24 mouse cellular contexts compared by ENCODE assay signal in the genomic region with DNA sequence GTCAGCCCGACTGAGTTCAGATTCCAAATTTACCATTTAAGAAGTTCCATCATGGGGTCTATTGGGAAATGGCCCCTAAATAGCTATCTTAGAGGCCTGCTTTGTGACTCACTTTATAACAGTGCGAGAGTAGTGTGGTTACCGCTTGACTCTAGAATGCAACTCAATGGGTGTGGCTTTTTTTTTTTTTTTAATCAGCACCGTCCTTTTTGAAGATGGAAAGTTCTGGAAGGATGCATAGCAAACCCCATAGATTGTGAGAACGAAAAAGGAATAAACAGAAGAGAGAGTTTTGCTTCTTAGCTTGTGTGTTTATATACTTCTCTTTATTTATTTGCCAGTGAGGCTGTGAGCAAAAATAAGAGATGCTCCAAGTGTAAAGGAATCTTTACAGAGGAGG. TPM values are rescaled to one million over a fixed set of nuclear protein-coding genes. Genes with fewer than 3 reads are reported as not detected.
A peak's percentile ranks its signal among the peaks of the same experiment; 100 is the strongest.
DNase-seq lines count a peak whose midpoint lies in the region; ATAC-seq and TF ChIP-seq lines count a peak whose summit lies in the region.
"Had no signal": no experiment of that assay in that cellular context is flagged by ENCODE, and none has a peak within 500 bp of the region (broad histone marks: within the 10 kb centered on the region; RNA-seq: fewer than 3 reads in every experiment).

No protein-coding gene starts in this region.

- 72% methylated on average over 5 of the region's 5 CpGs for WGBS in heart, embryonic 11.5 days (ENCODE audit: insufficient replicate concordance)
- WGBS in heart, embryonic 10.5 days: 78% methylated on average over 5 of the region's 5 CpGs
- 24% methylated on average over 5 of the region's 5 CpGs for WGBS in liver, embryonic 12.5 days (ENCODE audit: insufficient replicate concordance)

- peak overlapping the region; percentile 27 for H3K4me2 ChIP-seq in heart, embryonic 11.5 days
- peak overlapping the region; percentile 90 for H3K4me2 ChIP-seq in liver, embryonic 12.5 days
- H3K4me2 ChIP-seq in myocyte (ENCODE audit: low read depth): no peak overlapping the region
- H3K4me2 ChIP-seq: forebrain, embryonic 12.5 days; midbrain, embryonic 11.5 days had no signal

- no peak for DNase-seq in heart, embryonic 10.5 days (ENCODE audit: low spot score)
- DNase-seq in c-Kit-negative CD71-positive TER-119-positive erythroid progenitor cells, embryonic 14.5 days (ENCODE audit: low read depth, low spot score): peak; percentile 68
- DNase-seq in thymus, postnatal 36 days: no peak
- DNase-seq in urinary bladder, adult 18-20 months (ENCODE audit: low spot score in 2 of 2): no peak
- DNase-seq: adrenal gland, postnatal 36 days; cerebellum, adult 11-12 months; cerebellum, postnatal 10 days; heart, postnatal 10 days; kidney, postnatal 4 days; thymus, adult 2 months had no signal

- H3K9me3 ChIP-seq in heart, embryonic 11.5 days (replicated peaks; ENCODE audit: control insufficient read depth, low read length): no peaks in the 10 kb centered on the region
- H3K9me3 ChIP-seq in heart, embryonic 10.5 days: no peaks in the 10 kb centered on the region
- no peaks in the 10 kb centered on the region for H3K9me3 ChIP-seq in liver, embryonic 12.5 days (replicated peaks)
- H3K9me3 ChIP-seq: embryonic facial prominence, embryonic 10.5 days; forebrain, embryonic 12.5 days had no signal

- no peaks in the 10 kb centered on the region for H3K36me3 ChIP-seq in heart, embryonic 11.5 days (ENCODE audit: control insufficient read depth, insufficient read depth, low read length)
- peaks cover 7% of the 10 kb centered on the region for H3K36me3 ChIP-seq in heart, embryonic 10.5 days
- H3K36me3 ChIP-seq in liver, embryonic 12.5 days: peaks cover 21% of the 10 kb centered on the region
- no peaks in the 10 kb centered on the region for H3K36me3 ChIP-seq in myocyte (ENCODE audit: control insufficient read depth, insufficient read depth)

- no peak for TF ChIP-seq POLR2A in myocyte (IDR thresholded peaks at IDR 0.05; ENCODE audit: insufficient read length, low read depth)

- H3ac ChIP-seq in myocyte (ENCODE audit: control insufficient read depth, insufficient read length): no peak overlapping the region

- H3K4me1 ChIP-seq in heart, embryonic 11.5 days (ENCODE audit: control insufficient read depth, insufficient read depth, low read length): peaks cover 20% of the 10 kb centered on the region
- H3K4me1 ChIP-seq in heart, embryonic 10.5 days: peaks cover 39% of the 10 kb centered on the region
- H3K4me1 ChIP-seq in liver, embryonic 12.5 days: peaks cover 86% of the 10 kb centered on the region

- no peak for ATAC-seq in heart, embryonic 11.5 days (replicated peaks; ENCODE audit: insufficient number of reproducible peaks, low FRiP score, low TSS enrichment)
- no peak for ATAC-seq in liver, embryonic 12.5 days
- ATAC-seq: hindbrain, postnatal 0 days; intestine, postnatal 0 days; Patski had no signal

- no peaks in the 10 kb centered on the region for H3K27me3 ChIP-seq in heart, embryonic 11.5 days (ENCODE audit: control insufficient read depth, insufficient read depth, low read length)
- H3K27me3 ChIP-seq in heart, embryonic 10.5 days (ENCODE audit: insufficient read depth, poor library complexity, severe bottlenecking): no peaks in the 10 kb centered on the region
- H3K27me3 ChIP-seq in liver, embryonic 12.5 days (replicated peaks): no peaks in the 10 kb centered on the region
- H3K27me3 ChIP-seq in myocyte (ENCODE audit: control insufficient read depth, insufficient read depth, insufficient read length): no peaks in the 10 kb centered on the region
- H3K27me3 ChIP-seq: Patski had no signal

- peaks cover 23% of the 10 kb centered on the region for H3K79me2 ChIP-seq in myocyte (ENCODE audit: control insufficient read depth, insufficient read depth)

- peak overlapping the region; percentile 55; the same call in 1 of the 2 replicates for H3K27ac ChIP-seq in heart, embryonic 11.5 days (ENCODE audit: low read depth, low read length)
- no peak overlapping the region for H3K27ac ChIP-seq in heart, embryonic 10.5 days
- H3K27ac ChIP-seq in liver, embryonic 12.5 days: peak overlapping the region; percentile 98
- H3K27ac ChIP-seq: embryonic facial prominence, embryonic 10.5 days; forebrain, embryonic 12.5 days; hindbrain, postnatal 0 days; macrophage; stomach, postnatal 0 days had no signal

- no peak overlapping the region for H3K4me3 ChIP-seq in heart, embryonic 11.5 days (ENCODE audit: low read depth, low read length)
- H3K4me3 ChIP-seq in heart, embryonic 10.5 days: no peak overlapping the region
- H3K4me3 ChIP-seq in liver, embryonic 12.5 days: peak overlapping the region; percentile 38
- no peak overlapping the region for H3K4me3 ChIP-seq in myocyte
- H3K4me3 ChIP-seq: embryonic facial prominence, embryonic 10.5 days; forebrain, embryonic 12.5 days had no signal

- H3K9ac ChIP-seq in heart, embryonic 11.5 days (ENCODE audit: low read depth, low read length): no peak overlapping the region
- peak overlapping the region; percentile 70 for H3K9ac ChIP-seq in liver, embryonic 12.5 days
- H3K9ac ChIP-seq: forebrain, embryonic 12.5 days had no signal

TF ChIP-seq in myocyte, 11 proteins besides CTCF, POLR2A, EP300 and RAD21:
- TF ChIP-seq MYOG (IDR thresholded peaks at IDR 0.05; ENCODE audit: control insufficient read depth in 1 of 3, insufficient read depth in 1 of 3, insufficient read length in 2 of 3, low read depth in 2 of 3): no peak
- 0 out of 2 replicates have a peak, but pooled peaks have one; percentile 5 for TF ChIP-seq CEBPB (IDR thresholded peaks at IDR 0.05; ENCODE audit: insufficient read depth, poor library complexity, severe bottlenecking)

RNA-seq across cellular contexts. Expression of gene Prkab1, which starts 1.8 kb away (rescaled TPM):
- 50.1 and 54.1 TPM in 2 replicates for polyA plus RNA-seq in heart, embryonic 11.5 days (2014; fragmentation: Nextera tagmentation; extraction: Ambion mirVana)
- 69.3 and 74.1 TPM in 2 replicates for polyA plus RNA-seq in heart, embryonic 10.5 days (2016; fragmentation: Nextera tagmentation; extraction: Ambion mirVana)
- polyA plus RNA-seq in liver, embryonic 12.5 days (2016; fragmentation: Nextera tagmentation; extraction: Ambion mirVana): 106 and 110 TPM in 2 replicates
- polyA plus RNA-seq in myocyte (2012; fragmentation: generic; extraction: Trizol): 32.2 TPM

RNA-seq across cellular contexts. Expression of gene Tmem233, which starts 56.9 kb away (rescaled TPM):
- not detected in 2 replicates for polyA plus RNA-seq in heart, embryonic 11.5 days (2014; fragmentation: Nextera tagmentation; extraction: Ambion mirVana)
- polyA plus RNA-seq in heart, embryonic 10.5 days (2016; fragmentation: Nextera tagmentation; extraction: Ambion mirVana): not detected in 2 replicates
- not detected in 2 replicates for polyA plus RNA-seq in liver, embryonic 12.5 days (2016; fragmentation: Nextera tagmentation; extraction: Ambion mirVana)
- 0.04 TPM for polyA plus RNA-seq in myocyte (2012; fragmentation: generic; extraction: Trizol)
- polyA plus RNA-seq: cortical plate, adult 2 months; embryonic facial prominence, embryonic 10.5 days; forebrain, embryonic 12.5 days; hindbrain, embryonic 11.5 days; hindbrain, postnatal 0 days; intestine, postnatal 0 days; kidney, embryonic 16.5 days; macrophage; midbrain, embryonic 11.5 days; Patski; stomach, postnatal 0 days; thymus, adult 2 months had no signal
